Mouse (Mus musculus) limb, embryonic 11.5 days (tissue): ENCODE results near the gene Rac2. TPM values are rescaled to one million over a fixed set of nuclear protein-coding genes. Genes with fewer than 3 reads are reported as not detected.

Experiments used
- ATAC-seq: fragments of 200-750 bp; cut with Nextera tagmentation; 2 replicates; pipeline ENCODE4 v1.8.0; 2017; ENCODE audit warnings: low read depth; ENCODE audit not compliant: insufficient number of reproducible peaks, low FRiP score, low TSS enrichment
- DNase-seq: peaks from one replicate; pipeline ENCODE4 v3.0.0-alpha.2; 2015; ENCODE audit warnings: low spot score
- H3K27ac ChIP-seq: fragments of 300-500 bp; sonication (generic); replicated peaks from 2 replicates; pipeline ENCODE4 v1.5.1; 2014; ENCODE audit warnings: low read depth, mild to moderate bottlenecking, low read length
- H3K27me3 ChIP-seq: fragments of 300-500 bp; sonication (generic); 2 replicates; pipeline ENCODE4 v1.6.1; 2014; ENCODE audit warnings: mild to moderate bottlenecking, low read length, mixed read lengths; ENCODE audit not compliant: control insufficient read depth, insufficient read depth
- H3K36me3 ChIP-seq: fragments of 300-500 bp; sonication (generic); 2 replicates; pipeline ENCODE4 v1.6.1; 2014; ENCODE audit warnings: mild to moderate bottlenecking, low read length, moderate library complexity, mixed read lengths; ENCODE audit not compliant: control insufficient read depth, insufficient read depth
- H3K4me1 ChIP-seq: fragments of 300-500 bp; sonication (generic); 2 replicates; pipeline ENCODE4 v1.6.1; 2014; ENCODE audit warnings: low read length, mixed read lengths; ENCODE audit not compliant: control insufficient read depth, insufficient read depth
- H3K4me2 ChIP-seq: fragments of 300-500 bp; sonication (generic); 2 replicates; pipeline ENCODE4 v1.6.1; 2014; ENCODE audit warnings: low read depth, mild to moderate bottlenecking, moderate library complexity; ENCODE audit not compliant: severe bottlenecking
- H3K4me3 ChIP-seq: fragments of 300-500 bp; sonication (generic); 2 replicates; pipeline ENCODE4 v1.5.1; 2014; ENCODE audit warnings: low read depth, low read length
- H3K9ac ChIP-seq: fragments of 300-500 bp; sonication (generic); 2 replicates; pipeline ENCODE4 v1.6.1; 2014; ENCODE audit warnings: mild to moderate bottlenecking, low read length
- H3K9me3 ChIP-seq: fragments of 300-500 bp; sonication (generic); 2 replicates; pipeline ENCODE4 v1.6.1; 2016; ENCODE audit warnings: low read length; ENCODE audit not compliant: control insufficient read depth
- WGBS: fragments of 180-500 bp; shearing (Covaris S2); extraction: QIAGEN DNeasy Blood & Tissue Kit; methylation state at CpG from one replicate; pipeline ENCODE4 v1.1.7; 2014; 5-methylcytosine and 5-hydroxymethylcytosine counted together
- polyA plus RNA-seq: library from polyadenylated mRNA; unstranded; fragments of >200 nt; fragmentation: Nextera tagmentation; extraction: Ambion mirVana; gene quantifications from 2 replicates; pipeline ENCODE4 v1.2.1, GENCODE M21; 2014

Rac2 gene
- polyA plus RNA-seq, 1 experiment from 2014 or later: 6.8 TPM

- H3K4me1 ChIP-seq: no peaks in the 10 kb centered on the region; the same call in 1 of the 2 replicates
- no peak overlapping the region for H3K4me3 ChIP-seq
- H3K27me3 ChIP-seq: no peaks in the 10 kb centered on the region
- 84% methylated on average over 6 of the region's 6 CpGs for WGBS
- H3K36me3 ChIP-seq: no peaks in the 10 kb centered on the region
- no peak overlapping the region for H3K4me2 ChIP-seq
- DNase-seq (no peak), ATAC-seq (no peak)
- H3K9ac ChIP-seq: no peak overlapping the region
- no peaks in the 10 kb centered on the region for H3K9me3 ChIP-seq
- no peak overlapping the region for H3K27ac ChIP-seq
Measured at GRCm38 (mm10) chr15:78601180-78601579, 28.6 kb upstream of the Rac2 start.

- no peak for ATAC-seq
- Histone ChIP-seq H3K9me3 (no peaks in the 10 kb centered on the region), H3K27me3 (no peaks in the 10 kb centered on the region), H3K4me2 (no peak overlapping the region), H3K36me3 (no peaks in the 10 kb centered on the region), H3K4me1 (no peaks in the 10 kb centered on the region), H3K4me3 (no peak overlapping the region), H3K9ac (no peak overlapping the region), H3K27ac (no peak overlapping the region)
- DNase-seq: no peak
- WGBS: 81% methylated on average over 13 of the region's 13 CpGs
Measured at GRCm38 (mm10) chr15:78599529-78600193, 27.1 kb upstream of the Rac2 start.

- H3K4me1 ChIP-seq: no peaks in the 10 kb centered on the region
- no peak for DNase-seq
- no peaks in the 10 kb centered on the region for H3K9me3 ChIP-seq
- H3K27me3 ChIP-seq: no peaks in the 10 kb centered on the region
- WGBS: 88% methylated on average over 6 of the region's 6 CpGs
- no peak overlapping the region for H3K4me3 ChIP-seq
- no peak overlapping the region for H3K4me2 ChIP-seq
- no peak for ATAC-seq
- H3K36me3 ChIP-seq: no peaks in the 10 kb centered on the region
- H3K9ac ChIP-seq: no peak overlapping the region
- H3K27ac ChIP-seq: no peak overlapping the region
Measured at GRCm38 (mm10) chr15:78599124-78599523, 26.5 kb upstream of the Rac2 start.

GRCm38 (mm10) chr15:78597729-78598128 is 25.1 kb upstream of the Rac2 start:
- Histone ChIP-seq H3K27me3 (no peaks in the 10 kb centered on the region), H3K4me1 (no peaks in the 10 kb centered on the region), H3K9ac (no peak overlapping the region), H3K27ac (no peak overlapping the region), H3K4me2 (no peak overlapping the region), H3K9me3 (no peaks in the 10 kb centered on the region), H3K36me3 (no peaks in the 10 kb centered on the region), H3K4me3 (no peak overlapping the region)
- 58% methylated on average over 4 of the region's 4 CpGs for WGBS
- ATAC-seq (no peak), DNase-seq (no peak)

- DNase-seq (no peak), ATAC-seq (no peak)
- H3K27me3 ChIP-seq: no peaks in the 10 kb centered on the region
- H3K4me1 ChIP-seq: no peaks in the 10 kb centered on the region
- no peak within 1 kb of the TSS for H3K27ac ChIP-seq
- H3K9me3 ChIP-seq: no peaks in the 10 kb centered on the region
- no peak within 1 kb of the TSS for H3K4me2 ChIP-seq
- no peaks in the 10 kb centered on the region for H3K36me3 ChIP-seq
- no peak within 1 kb of the TSS for H3K9ac ChIP-seq
- no peak within 1 kb of the TSS for H3K4me3 ChIP-seq
- 78% methylated on average over 7 of the region's 7 CpGs for WGBS
Measured at GRCm38 (mm10) chr15:78596914-78597313, 24.3 kb upstream of the Rac2 start, which contains the start of gene Cyth4. Gene Cyth4, plus strand, starts transcription at chr15:78597047.

- Histone ChIP-seq H3K9ac (no peak overlapping the region), H3K4me1 (no peaks in the 10 kb centered on the region), H3K4me2 (no peak overlapping the region), H3K36me3 (no peaks in the 10 kb centered on the region), H3K4me3 (no peak overlapping the region), H3K27me3 (no peaks in the 10 kb centered on the region), H3K9me3 (no peaks in the 10 kb centered on the region), H3K27ac (no peak overlapping the region)
- 77% methylated on average over 6 of the region's 6 CpGs for WGBS
- no peak for ATAC-seq
- no peak for DNase-seq
Measured at GRCm38 (mm10) chr15:78596504-78596903, 23.9 kb upstream of the Rac2 start.

- H3K9ac ChIP-seq: no peak overlapping the region
- no peaks in the 10 kb centered on the region for H3K36me3 ChIP-seq
- no peak for DNase-seq
- H3K4me1 ChIP-seq: no peaks in the 10 kb centered on the region
- H3K9me3 ChIP-seq: no peaks in the 10 kb centered on the region
- no peak overlapping the region for H3K27ac ChIP-seq
- H3K27me3 ChIP-seq: no peaks in the 10 kb centered on the region
- 78% methylated on average over 5 of the region's 5 CpGs for WGBS
- H3K4me2 ChIP-seq: no peak overlapping the region
- no peak for ATAC-seq
- no peak overlapping the region for H3K4me3 ChIP-seq
Measured at GRCm38 (mm10) chr15:78595468-78595867, 22.9 kb upstream of the Rac2 start.

GRCm38 (mm10) chr15:78594831-78595230 is 22.2 kb upstream of the Rac2 start:
- ATAC-seq: no peak
- H3K9ac ChIP-seq: no peak overlapping the region
- no peaks in the 10 kb centered on the region for H3K4me1 ChIP-seq
- H3K4me3 ChIP-seq: no peak overlapping the region
- WGBS: 87% methylated on average over 2 of the region's 2 CpGs
- no peaks in the 10 kb centered on the region for H3K36me3 ChIP-seq
- no peak for DNase-seq
- H3K27me3 ChIP-seq: no peaks in the 10 kb centered on the region
- no peaks in the 10 kb centered on the region for H3K9me3 ChIP-seq
- H3K4me2 ChIP-seq: no peak overlapping the region
- H3K27ac ChIP-seq: no peak overlapping the region

- H3K4me2 ChIP-seq: no peak overlapping the region
- no peak for ATAC-seq
- no peak overlapping the region for H3K27ac ChIP-seq
- no peak overlapping the region for H3K9ac ChIP-seq
- no peaks in the 10 kb centered on the region for H3K9me3 ChIP-seq
- no peaks in the 10 kb centered on the region for H3K36me3 ChIP-seq
- H3K4me1 ChIP-seq: no peaks in the 10 kb centered on the region
- no peak overlapping the region for H3K4me3 ChIP-seq
- H3K27me3 ChIP-seq: no peaks in the 10 kb centered on the region
- no peak for DNase-seq
- 86% methylated on average over 7 of the region's 7 CpGs for WGBS
Measured at GRCm38 (mm10) chr15:78593896-78594425, 21.4 kb upstream of the Rac2 start.
